Mouse (Mus musculus) frontal cortex, adult 2 months (tissue): ENCODE measurements at regions not wholly inside any gene's neighbourhood (a gene's known extent, or its start where the extent isn't known, plus 50 kb on each side); places are given as distances from the start of the nearest gene placed in this dataset.
A peak's percentile ranks its signal among the peaks of the same experiment; 100 is the strongest.

Source experiments
- DNase-seq, 2 experiments: peaks; one replicate each; pipeline ENCODE4 v3.0.0; 2022; ENCODE audit warnings: low spot score in 1 of 2; ENCODE audit errors: extremely low spot score in 1 of 2

GRCm38 (mm10) chrX:155432862-155433261, 92.3 kb upstream of the Prdx4 start:
- DNase-seq: peak in 1 of 2 experiments; percentile 0
